Mouse (Mus musculus): ENCODE measurements around the gene Ldlrad3.

Gene Ldlrad3

DNA sequence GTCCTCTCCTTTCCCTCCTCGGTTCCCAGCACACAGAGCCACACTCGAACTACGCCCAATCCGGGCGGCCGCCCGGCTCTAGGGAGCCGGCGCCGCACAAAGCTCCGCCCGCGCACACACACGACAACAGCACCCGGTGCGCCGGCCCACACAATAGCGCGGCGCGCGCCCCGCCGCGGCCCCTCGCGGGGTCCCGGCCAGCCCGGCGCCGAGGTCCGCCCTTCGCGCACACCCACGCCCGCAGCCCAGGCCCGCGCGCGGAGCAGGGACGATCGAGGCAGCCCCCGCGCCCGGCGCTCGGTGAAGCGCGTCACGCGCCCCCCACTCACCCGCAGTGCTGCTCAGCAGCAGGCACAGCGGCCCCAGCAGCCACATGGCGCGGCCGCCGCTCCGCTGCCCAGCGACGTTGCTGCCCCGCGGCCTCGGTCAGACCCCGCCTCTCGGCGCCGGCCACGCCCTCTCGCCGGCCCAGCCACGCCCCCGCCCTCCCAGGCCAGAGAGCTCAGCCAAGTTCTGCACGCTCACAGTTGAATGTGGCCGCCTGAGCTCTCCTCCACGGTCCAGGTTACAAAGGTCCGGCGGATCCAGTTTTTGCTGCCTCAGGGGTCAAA lies at the start of gene Ldlrad3:
Ldlrad3 (minus strand) TSS at position 435 of the 611 bp plus-strand sequence.
- in situ Hi-C loops (cut with MboI; ENCODE audit: low sequenced_read_pairs): no loop called here

DNA sequence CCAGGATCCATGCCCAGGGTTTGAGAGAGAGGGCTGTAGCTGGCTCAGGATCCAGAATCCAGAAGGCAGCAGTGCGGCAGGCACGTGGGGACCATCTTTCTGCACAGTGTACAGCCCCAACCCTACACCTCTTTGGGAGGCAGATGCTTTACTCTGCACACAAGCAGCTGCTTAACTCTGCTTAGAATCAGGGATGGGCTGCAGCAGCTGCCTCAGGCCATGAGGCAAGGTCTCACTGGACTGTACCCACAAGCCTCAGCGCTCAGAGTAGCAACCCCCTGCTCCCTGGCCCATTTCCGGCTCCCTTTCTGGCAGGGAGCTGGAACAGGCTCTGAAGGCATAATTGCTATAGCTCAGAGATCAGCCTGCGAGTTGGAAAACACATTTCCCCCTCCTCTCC lies 45.3 kb upstream of the Ldlrad3 start:
- in situ Hi-C loops (cut with MboI; ENCODE audit: low sequenced_read_pairs): no loop called here

DNA sequence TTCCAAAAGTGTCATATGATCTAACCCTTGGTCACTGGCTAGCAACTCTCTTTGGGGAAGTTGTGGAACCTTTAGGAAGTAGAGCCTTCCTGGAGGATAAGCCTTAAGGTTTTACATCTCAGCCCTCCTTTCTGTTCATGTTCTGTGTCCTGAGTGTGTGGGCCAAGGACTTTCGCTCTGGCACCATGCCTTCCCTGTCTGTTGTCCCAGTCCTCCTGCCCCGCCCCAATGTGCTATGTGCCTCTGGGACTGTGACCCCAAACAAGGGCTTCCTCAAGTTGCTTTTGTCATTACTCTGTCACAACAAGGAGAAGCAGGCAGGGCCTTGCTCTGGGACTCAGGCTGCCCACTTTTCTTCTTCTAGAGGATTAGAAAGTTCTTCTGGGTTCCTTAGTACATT lies 42.9 kb upstream of the Ldlrad3 start:
- in situ Hi-C loops (cut with MboI; ENCODE audit: low sequenced_read_pairs): no loop called here

DNA sequence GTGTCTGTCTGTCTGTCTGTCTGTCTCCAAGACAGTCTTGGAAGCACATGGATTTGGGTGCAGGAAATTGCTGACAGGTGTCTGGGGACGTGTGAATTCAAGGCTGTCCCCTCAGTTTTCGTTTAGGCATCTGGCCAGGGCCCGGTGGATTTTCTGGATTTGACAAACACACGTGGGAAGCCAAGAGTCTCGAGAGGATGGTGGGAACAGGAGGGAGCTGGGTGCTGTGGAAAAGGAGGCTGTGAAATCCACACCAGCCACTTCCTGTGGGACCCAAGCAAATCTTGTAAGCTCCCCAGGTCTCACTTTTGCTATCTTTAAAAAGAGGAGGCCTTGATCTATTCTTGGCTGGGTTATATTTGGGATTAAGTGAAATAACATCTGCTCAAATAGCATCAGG lies 42.1 kb upstream of the Ldlrad3 start:
- in situ Hi-C loops (cut with MboI; ENCODE audit: low sequenced_read_pairs): no loop called here

DNA sequence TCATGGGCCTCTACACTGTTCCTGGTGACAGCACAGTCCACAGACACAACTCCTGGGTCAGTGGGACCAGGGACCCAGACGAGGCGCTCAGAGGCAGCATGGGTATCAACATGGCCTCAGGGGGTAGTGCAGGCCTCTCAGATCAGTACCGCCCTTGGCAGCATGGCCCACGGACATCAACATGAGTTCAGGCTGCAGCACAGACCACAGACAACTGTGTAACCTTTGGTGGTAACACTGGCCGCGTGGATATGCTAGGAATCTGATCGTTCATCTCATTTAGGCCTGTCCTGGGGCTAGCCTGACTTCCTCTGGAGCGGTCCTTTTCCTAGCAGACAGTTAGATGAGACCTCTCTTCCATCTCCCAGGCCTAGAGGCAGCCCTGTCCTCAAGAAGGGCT lies 41.7 kb upstream of the Ldlrad3 start:
- in situ Hi-C loops (cut with MboI; ENCODE audit: low sequenced_read_pairs): no loop called here

DNA sequence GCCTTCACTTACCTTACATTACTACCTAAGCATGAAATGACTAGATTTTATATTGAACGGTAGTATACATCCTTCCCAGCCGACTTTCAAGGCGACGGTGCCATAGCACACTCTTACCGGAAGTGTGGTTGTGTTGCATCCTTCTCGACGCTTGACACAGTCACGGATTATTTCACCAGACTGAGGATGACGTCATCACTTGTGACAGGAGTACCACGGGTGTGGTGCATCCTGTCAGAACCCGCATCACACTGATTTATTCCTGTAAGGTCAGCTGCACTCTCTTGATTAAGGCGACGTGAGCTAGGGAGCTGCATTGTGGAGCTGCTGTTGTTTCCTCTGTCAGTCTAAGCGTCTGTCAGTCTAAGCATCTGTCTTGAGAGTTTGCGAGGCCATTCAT lies 40.1 kb upstream of the Ldlrad3 start:
- in situ Hi-C loops (cut with MboI; ENCODE audit: low sequenced_read_pairs): no loop called here

DNA sequence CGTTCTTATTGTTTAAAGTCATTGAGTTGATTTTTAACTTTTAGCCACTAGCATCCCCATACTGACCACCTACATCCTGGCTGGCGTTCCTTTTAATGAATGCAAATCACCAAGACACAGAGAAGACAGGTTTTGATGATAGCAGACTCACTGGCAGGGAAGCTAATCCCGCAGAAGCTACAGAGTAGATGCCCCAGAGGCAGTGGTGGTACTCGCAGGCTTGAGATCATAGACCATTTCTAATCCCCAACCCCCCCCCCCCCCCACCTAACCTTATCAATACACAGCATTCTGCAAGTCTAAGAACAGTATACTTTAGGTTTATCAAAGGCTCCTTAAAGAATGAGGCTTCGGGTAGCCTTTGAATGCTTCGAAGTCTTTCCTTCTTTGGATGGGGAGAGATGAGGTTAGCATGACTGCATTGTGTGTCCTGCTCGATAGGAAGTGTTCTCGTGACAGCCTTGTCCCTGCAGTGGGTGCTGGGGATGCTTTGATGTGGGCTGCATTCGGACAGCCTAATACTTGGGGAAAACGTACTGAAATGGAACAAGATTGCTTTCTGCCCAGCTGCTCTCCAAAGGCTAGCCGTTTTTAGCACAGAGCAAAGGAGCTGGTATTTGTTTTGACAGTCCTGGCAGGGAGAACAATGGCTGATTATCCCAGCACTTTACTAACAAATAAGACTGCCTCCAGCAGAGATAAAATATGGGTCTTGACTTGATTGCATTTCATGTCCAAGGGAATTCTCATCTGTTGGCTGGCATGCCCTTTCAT lies 37.4 kb upstream of the Ldlrad3 start:
- in situ Hi-C loops (cut with MboI; ENCODE audit: low sequenced_read_pairs): no loop called here

DNA sequence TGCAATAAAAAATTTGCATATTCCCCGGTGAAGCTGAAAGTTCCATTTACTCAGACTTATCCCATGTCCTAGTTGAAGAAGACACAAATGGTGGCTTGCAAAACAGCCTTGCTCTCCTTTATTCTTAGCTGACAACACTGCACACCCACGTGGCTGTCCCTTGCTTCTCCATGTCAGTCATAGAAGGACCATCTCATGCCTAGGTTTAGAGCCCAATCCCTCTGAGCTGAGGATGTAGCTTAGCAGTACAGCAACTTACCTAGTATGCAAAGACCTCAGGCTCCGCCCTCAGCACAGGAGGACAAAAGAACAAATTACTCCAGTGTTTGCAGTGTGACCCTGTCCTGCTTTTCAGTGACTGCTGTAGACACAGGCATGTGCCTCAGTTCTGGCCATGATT lies 36.6 kb upstream of the Ldlrad3 start:
- in situ Hi-C loops (cut with MboI; ENCODE audit: low sequenced_read_pairs): no loop called here

DNA sequence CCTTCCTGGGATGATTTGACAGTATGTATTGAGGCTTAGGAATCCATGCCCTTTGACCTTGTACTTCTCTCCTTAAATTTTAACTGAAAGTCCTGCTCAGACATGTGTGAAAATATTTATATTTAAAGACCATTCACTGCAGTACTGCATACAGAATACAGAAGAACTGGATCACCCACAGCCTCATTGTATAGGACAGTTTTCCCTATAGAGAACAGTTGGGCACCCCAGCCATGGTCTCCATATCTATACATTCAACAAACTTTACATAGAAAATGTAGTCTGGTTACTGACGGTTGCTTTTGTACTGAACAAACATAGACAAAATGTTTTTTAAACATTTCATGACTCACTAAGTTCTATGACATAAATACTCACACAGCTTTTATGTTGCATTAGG lies 30.6 kb upstream of the Ldlrad3 start:
- in situ Hi-C loops (cut with MboI; ENCODE audit: low sequenced_read_pairs): no loop called here

DNA sequence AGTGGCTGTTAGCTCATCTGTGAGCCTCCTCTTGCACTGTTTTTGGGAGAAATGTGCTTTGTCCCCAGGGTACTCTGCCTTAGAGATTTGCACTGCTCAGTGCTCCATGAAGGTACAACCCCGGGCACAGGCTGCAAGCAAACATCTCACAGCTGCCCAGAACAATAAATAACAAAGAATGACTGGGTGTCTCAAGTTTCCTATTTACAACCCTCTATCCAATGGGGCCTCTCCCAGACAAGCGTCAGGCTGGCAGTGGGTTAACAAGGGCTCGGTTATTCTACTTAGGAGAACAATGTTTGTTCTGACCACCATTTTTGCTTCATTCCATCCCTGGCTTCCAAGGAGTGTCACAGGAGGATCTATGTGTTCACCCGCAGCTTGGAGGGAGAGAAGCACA lies 25.9 kb upstream of the Ldlrad3 start:
- in situ Hi-C loops (cut with MboI; ENCODE audit: low sequenced_read_pairs): no loop called here

DNA sequence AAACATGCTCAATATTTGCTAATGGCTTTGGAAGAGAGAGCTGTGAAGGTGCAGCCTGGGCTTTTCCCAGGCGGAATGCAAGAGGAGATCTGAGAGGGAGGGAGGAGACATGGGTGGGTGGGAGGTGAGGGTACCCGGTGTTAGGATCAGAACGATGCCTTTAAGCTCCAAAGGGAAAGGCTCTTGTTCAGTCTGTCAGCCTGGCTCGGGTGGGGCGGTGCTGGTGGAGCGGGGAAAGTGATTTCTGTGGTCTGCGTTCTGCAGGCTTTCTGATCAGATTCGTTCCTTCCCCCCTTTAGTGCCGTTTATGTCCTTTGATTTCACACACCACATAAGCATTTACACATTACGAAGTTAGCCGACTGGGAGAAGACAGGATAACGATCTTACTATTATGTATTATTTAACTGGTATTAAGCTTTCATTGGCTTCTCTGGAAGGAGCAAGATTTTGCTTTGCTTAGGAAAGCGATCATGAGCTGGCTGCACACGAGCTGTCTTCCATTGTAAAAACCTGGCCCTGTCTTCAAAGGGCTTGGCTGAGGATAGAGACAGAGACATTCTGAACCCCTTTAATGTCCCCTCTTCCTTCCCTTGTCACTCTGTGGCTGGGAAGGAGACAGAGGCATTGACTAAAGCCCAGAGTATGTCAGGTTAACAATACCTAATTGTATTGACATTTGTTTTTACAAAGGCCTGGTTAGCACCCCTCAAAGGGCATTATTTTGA lies 19.7 kb upstream of the Ldlrad3 start:
- in situ Hi-C loops (cut with MboI; ENCODE audit: low sequenced_read_pairs): no loop called here

DNA sequence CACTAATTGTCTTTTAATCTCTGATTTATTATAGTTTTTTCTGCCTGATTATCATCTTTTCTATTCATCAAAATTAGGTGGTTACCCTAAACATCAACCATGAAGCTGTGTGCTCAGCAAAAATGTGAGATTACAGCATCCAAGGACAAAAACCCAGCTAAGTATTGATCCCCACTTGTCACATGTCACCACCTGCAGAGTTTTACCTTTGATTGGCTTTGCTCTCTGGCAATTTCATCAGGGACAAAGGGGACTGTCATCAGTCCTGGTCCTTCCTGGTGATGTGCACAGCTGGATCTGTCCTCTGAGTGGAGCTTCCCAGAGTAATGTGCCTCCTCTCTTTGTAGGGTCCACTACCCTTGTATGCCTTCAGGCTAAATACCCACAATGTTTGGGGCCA lies 17.3 kb upstream of the Ldlrad3 start:
- in situ Hi-C loops (cut with MboI; ENCODE audit: low sequenced_read_pairs): no loop called here

DNA sequence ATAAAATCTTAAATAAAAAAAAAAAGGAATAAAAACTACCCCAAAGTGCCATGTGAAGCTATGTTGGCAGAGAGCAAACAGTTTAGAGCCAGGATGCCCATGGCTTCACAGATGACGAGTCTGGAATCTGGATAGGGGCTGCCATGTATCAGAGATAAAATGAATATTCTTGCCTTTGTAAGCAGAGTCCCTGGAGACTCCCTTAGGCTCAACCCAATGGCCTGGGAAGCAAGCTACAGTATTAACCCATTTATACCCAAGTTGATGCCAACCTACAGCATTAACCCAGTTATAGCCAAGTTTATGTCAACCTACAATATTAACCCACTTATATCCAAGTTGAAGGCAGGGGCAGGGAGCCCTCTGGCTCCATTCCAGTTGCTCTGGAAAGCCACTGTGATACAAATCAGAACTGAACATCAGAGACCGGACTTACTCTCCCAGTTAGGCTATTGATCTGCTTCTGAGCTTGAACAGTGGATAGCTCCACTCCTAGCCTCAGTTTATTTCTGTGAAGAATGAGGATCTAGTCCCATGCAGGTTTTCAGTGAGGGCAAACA lies 16.1 kb upstream of the Ldlrad3 start:
- in situ Hi-C loops (cut with MboI; ENCODE audit: low sequenced_read_pairs): no loop called here

DNA sequence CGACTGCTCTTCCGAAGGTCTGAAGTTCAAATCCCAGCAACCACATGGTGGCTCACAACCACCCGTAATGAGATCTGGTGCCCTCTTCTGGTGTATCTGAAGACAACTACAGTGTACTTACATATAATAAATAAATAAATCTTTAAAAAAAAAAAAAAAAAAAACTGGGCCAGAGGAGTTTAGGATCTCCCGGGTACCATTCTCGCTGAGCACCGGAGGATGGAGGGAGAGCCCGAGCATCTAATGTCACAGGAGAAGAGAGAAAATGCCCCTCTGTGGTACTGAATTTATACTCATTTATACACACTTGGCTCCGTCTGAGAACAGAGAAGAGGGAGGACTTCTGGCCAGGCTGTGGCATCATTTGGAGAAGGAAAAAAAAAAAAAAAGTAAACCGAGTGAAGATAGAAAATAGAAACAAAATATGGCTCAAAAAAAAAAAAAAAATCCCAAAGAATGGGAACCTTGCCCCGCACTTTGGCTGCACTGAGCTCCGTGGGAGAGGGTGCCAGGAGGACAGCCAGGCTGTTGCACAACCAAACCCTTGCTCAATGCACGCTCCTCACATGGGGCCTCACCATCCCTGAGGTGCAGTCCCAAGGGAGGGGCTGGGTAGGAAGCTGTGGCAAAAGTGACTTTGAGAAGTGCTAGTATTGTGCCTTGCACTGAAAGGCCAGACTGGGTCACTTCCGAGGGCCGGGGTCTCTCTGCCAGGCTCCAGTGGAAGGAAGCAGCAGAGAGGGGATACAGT lies 15.2 kb upstream of the Ldlrad3 start:
- in situ Hi-C loops (cut with MboI; ENCODE audit: low sequenced_read_pairs): no loop called here

DNA sequence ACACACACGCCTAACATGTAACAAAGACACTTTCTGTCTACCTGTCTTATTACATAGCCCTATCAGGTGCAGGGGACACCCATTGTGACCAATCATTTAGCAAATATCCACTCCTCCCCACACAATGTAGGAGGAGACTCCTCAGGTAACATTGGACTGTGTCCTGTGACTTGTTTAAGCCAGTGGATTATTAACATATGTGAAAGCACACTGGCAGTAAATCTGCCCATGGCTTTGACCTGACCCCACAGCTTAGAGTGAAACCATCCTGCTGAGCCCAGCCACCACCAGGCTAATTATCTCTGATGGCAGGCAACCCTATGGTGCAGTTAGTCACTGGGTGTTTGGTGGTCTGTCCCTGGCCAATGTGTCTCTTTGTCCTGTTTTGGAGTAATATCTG lies 11.1 kb upstream of the Ldlrad3 start:
- in situ Hi-C loops (cut with MboI; ENCODE audit: low sequenced_read_pairs): no loop called here

DNA sequence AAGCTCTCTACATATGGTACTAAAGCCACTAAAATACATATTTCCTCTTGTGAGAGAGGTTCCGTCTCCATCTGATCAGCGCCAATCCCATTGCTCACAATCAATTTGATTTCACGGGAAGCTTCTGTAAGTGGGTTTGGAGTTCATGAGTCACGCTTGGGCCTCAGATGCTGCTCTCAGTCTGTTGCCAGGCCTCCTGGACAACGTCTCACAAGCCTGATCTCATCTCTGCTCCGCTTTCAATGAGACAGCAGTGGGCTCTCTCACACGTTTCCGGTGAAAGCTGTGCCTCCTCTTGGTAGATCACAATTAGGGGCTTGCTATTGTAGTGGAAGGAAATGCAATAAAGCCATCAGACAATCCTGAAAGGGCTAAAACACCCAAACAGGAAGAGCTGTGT lies 10.5 kb upstream of the Ldlrad3 start:
- in situ Hi-C loops (cut with MboI; ENCODE audit: low sequenced_read_pairs): no loop called here

DNA sequence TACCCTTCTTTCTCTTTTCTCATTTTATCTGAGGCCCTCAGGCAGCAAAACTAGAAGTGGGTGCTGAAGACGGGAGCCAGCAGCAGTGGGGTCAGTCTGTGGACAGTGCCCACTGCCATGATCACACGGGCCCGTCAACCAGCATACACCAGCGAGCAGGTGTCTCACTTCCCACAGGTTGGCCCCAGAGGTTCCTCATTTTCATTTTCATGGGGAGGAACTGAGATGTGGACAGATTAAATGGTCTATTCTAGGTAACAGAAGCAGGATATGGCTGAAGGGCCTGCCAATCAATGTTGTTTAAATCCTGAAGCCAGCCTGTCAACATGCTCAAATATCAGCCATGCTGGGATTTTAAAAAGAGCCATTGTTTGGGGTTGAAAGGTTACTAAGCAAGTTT lies 9.3 kb upstream of the Ldlrad3 start:
- in situ Hi-C loops (cut with MboI; ENCODE audit: low sequenced_read_pairs): no loop called here

DNA sequence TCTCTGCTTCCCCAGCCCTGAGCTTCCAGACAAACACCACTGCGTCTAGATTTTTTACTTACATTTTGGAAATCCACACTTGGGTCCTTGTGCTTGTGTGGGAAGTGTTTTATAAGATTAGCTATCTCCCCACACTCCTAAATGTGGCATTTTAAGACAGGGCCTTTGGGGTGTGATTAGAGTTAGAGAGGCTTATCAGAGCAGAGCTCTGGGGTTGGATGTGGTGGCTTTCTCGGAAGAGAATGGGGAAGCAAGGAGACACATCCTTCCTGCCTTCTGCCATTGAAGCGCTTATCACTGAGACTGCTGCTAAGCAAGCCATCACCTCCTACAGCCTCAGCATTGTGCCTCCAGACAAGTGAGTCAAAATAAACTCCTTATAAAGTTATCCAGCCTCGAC lies 8.1 kb upstream of the Ldlrad3 start:
- in situ Hi-C loops (cut with MboI; ENCODE audit: low sequenced_read_pairs): no loop called here

DNA sequence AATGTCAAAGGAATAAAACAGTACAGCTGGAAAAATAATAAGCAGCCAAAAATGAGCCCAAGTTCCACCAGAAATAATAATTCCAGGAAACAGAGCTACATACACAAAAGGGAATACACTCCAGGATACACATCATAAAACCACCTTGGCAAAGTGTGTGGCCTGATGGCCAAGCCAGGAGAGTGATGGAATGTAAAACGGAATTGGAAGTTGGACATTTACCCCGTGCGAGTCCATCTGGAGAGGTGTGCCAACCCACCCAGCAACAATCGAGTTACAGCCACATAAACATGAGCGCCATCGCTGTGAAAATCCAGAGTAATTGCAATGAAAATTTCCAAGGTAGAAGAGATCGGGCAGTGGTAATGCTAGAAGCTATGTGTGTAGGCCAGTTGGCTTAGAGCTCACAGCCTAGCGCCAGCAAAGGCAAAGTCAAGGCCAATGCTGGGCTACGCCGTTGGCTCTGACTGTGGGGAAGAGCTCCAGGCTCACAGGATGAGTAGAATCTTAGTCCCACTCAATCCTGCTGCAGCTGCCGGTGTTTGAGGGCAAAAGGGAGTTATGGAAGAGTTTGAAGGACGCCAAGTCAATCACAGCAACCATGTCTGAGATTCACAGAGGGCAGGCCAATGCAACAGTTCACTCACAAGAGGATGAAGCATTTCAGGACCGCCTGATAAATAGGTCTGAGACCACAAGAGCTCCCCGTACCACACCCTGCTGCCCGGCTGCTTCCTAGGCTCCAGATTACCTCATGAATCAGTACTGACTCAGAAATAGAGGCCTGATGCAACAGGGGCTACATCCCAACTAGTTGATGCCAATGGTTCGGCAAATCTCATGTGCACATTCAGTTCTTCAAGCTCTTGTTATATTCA lies 7.0 kb upstream of the Ldlrad3 start:
- in situ Hi-C loops (cut with MboI; ENCODE audit: low sequenced_read_pairs): no loop called here

DNA sequence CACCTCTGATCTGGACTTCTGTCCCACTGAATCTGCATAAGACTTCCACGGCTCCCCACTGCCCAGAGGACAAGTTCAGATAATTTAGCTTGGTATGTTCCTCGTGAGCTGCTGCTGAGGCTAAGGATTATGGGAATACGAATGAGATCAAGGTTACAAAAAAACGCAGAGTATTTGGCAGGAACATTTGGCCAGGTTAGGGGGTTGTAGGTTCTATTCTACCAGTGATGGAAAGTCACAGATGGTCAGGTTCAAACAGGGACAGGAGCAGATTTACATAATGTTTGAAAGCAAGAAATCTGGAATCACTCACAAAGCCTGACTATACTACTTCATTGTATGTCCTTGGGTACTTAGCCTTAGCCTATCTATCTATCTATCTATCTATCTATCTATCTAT lies 5.6 kb upstream of the Ldlrad3 start:
- in situ Hi-C loops (cut with MboI; ENCODE audit: low sequenced_read_pairs): no loop called here

All from CH12F3 (cell line).